Mouse (Mus musculus) liver, embryonic 16.5 days (tissue): ENCODE measurements at regions not wholly inside any gene's neighbourhood (a gene's known extent, or its start where the extent isn't known, plus 50 kb on each side); places are given as distances from the start of the nearest gene placed in this dataset.
A peak's percentile ranks its signal among the peaks of the same experiment; 100 is the strongest.

ENCODE experiments used
- ATAC-seq: fragments of 200-750 bp; cut with Nextera tagmentation; 2 replicates; pipeline ENCODE4 v1.8.0; 2017; ENCODE audit warnings: low read depth, mild to moderate bottlenecking, moderate number of reproducible peaks, moderate library complexity
- H3K27ac ChIP-seq: fragments of 300-500 bp; sonication (generic); 2 replicates; pipeline ENCODE4 v1.5.1; 2014; ENCODE audit warnings: mild to moderate bottlenecking, low read length
- H3K27me3 ChIP-seq: fragments of 300-500 bp; sonication (generic); 2 replicates; pipeline ENCODE4 v1.6.1; 2014; ENCODE audit warnings: low read depth, low read length, mixed read lengths; ENCODE audit not compliant: control insufficient read depth, insufficient read depth
- H3K36me3 ChIP-seq: fragments of 300-500 bp; sonication (generic); 2 replicates; pipeline ENCODE4 v1.6.1; 2014; ENCODE audit warnings: mild to moderate bottlenecking; ENCODE audit not compliant: control insufficient read depth, insufficient read depth
- H3K4me1 ChIP-seq: fragments of 300-500 bp; sonication (generic); 2 replicates; pipeline ENCODE4 v1.6.1; 2014; ENCODE audit warnings: low read depth, low read length, mixed read lengths; ENCODE audit not compliant: control insufficient read depth
- H3K4me2 ChIP-seq: fragments of 300-500 bp; sonication (generic); 2 replicates; pipeline ENCODE4 v1.6.1; 2014; ENCODE audit warnings: low read depth, low read length, mixed read lengths
- H3K4me3 ChIP-seq: fragments of 300-500 bp; sonication (generic); 2 replicates; pipeline ENCODE4 v1.5.1; 2014; ENCODE audit warnings: low read depth, mild to moderate bottlenecking, low read length
- H3K9ac ChIP-seq: fragments of 300-500 bp; sonication (generic); 2 replicates; pipeline ENCODE4 v1.6.1; 2014; ENCODE audit warnings: low read depth, low read length
- H3K9me3 ChIP-seq: fragments of 300-500 bp; sonication (generic); replicated peaks from 2 replicates; pipeline ENCODE4 v1.6.1; 2016; ENCODE audit warnings: low read length; ENCODE audit not compliant: control insufficient read depth
- WGBS: fragments of 180-500 bp; shearing (Covaris S2); extraction: QIAGEN DNeasy Blood & Tissue Kit; methylation state at CpG from one replicate; pipeline ENCODE4 v1.1.7; 2014; ENCODE audit not compliant: insufficient replicate concordance; 5-methylcytosine and 5-hydroxymethylcytosine counted together

- no peak overlapping the region for H3K4me2 ChIP-seq
- no peak overlapping the region for H3K4me3 ChIP-seq
- H3K9me3 ChIP-seq = no peaks in the 10 kb centered on the region
- H3K27me3 ChIP-seq = peaks cover 3% of the 10 kb centered on the region
- ATAC-seq = no peak
- no peak overlapping the region for H3K9ac ChIP-seq
- H3K27ac ChIP-seq = no peak overlapping the region
- WGBS = 25% methylated on average over 7 of the region's 7 CpGs
- H3K36me3 ChIP-seq = no peaks in the 10 kb centered on the region
- H3K4me1 ChIP-seq = no peaks in the 10 kb centered on the region; the same call in 1 of the 2 replicates
These were observed 303.7 kb upstream of the Arglu1 start for GRCm38 (mm10) chr8:8994008-8994407.

- Histone ChIP-seq H3K4me3 (no peak overlapping the region), H3K4me1 (no peaks in the 10 kb centered on the region; the same call in 1 of the 2 replicates), H3K9me3 (no peaks in the 10 kb centered on the region), H3K4me2 (no peak overlapping the region), H3K36me3 (no peaks in the 10 kb centered on the region), H3K27ac (no peak overlapping the region), H3K9ac (no peak overlapping the region), H3K27me3 (peaks cover 3% of the 10 kb centered on the region)
- 0 out of 2 replicates have a peak, but pooled peaks have one; percentile 30 for ATAC-seq
- 13% methylated on average over 11 of the region's 11 CpGs for WGBS
These were observed 302.2 kb upstream of the Arglu1 start for GRCm38 (mm10) chr8:8992461-8993032.

- ATAC-seq = no peak
- no peaks in the 10 kb centered on the region for H3K9me3 ChIP-seq
- 72% methylated on average over 8 of the region's 8 CpGs for WGBS
- H3K9ac ChIP-seq = no peak overlapping the region
- H3K36me3 ChIP-seq = no peaks in the 10 kb centered on the region
- H3K4me3 ChIP-seq = no peak overlapping the region
- H3K27ac ChIP-seq = no peak overlapping the region
- H3K27me3 ChIP-seq = peaks cover 3% of the 10 kb centered on the region
- no peak overlapping the region for H3K4me2 ChIP-seq
- H3K4me1 ChIP-seq = no peaks in the 10 kb centered on the region; the same call in 1 of the 2 replicates
These were observed 300.7 kb upstream of the Arglu1 start for GRCm38 (mm10) chr8:8991026-8991425.

GRCm38 (mm10) chr8:8986068-8986467 is 295.7 kb upstream of the Arglu1 start:
- no peak overlapping the region for H3K9ac ChIP-seq
- H3K4me1 ChIP-seq = no peaks in the 10 kb centered on the region
- 69% methylated on average over 9 of the region's 9 CpGs for WGBS
- H3K4me3 ChIP-seq = no peak overlapping the region
- H3K27ac ChIP-seq = no peak overlapping the region
- no peaks in the 10 kb centered on the region for H3K9me3 ChIP-seq
- H3K36me3 ChIP-seq = no peaks in the 10 kb centered on the region
- no peak overlapping the region for H3K4me2 ChIP-seq
- no peak for ATAC-seq
- H3K27me3 ChIP-seq = no peaks in the 10 kb centered on the region

- no peak overlapping the region for H3K4me3 ChIP-seq
- H3K27me3 ChIP-seq = no peaks in the 10 kb centered on the region
- no peak overlapping the region for H3K9ac ChIP-seq
- 51% methylated on average over 13 of the region's 13 CpGs for WGBS
- no peaks in the 10 kb centered on the region for H3K9me3 ChIP-seq
- H3K36me3 ChIP-seq = no peaks in the 10 kb centered on the region
- no peak for ATAC-seq
- no peak overlapping the region for H3K4me2 ChIP-seq
- no peaks in the 10 kb centered on the region for H3K4me1 ChIP-seq
- H3K27ac ChIP-seq = no peak overlapping the region
These were observed 295.1 kb upstream of the Arglu1 start for GRCm38 (mm10) chr8:8985395-8985794.

- 4% methylated on average over 11 of the region's 11 CpGs for WGBS
- no peaks in the 10 kb centered on the region for H3K36me3 ChIP-seq
- no peak for ATAC-seq
- no peaks in the 10 kb centered on the region for H3K27me3 ChIP-seq
- no peak overlapping the region for H3K27ac ChIP-seq
- H3K4me3 ChIP-seq = no peak overlapping the region
- H3K4me2 ChIP-seq = no peak overlapping the region
- H3K9me3 ChIP-seq = no peaks in the 10 kb centered on the region
- H3K4me1 ChIP-seq = no peaks in the 10 kb centered on the region
- no peak overlapping the region for H3K9ac ChIP-seq
These were observed 294.5 kb upstream of the Arglu1 start for GRCm38 (mm10) chr8:8984829-8985251.

GRCm38 (mm10) chr8:8984159-8984828 is 294.0 kb upstream of the Arglu1 start:
- Histone ChIP-seq H3K9me3 (no peaks in the 10 kb centered on the region), H3K27me3 (no peaks in the 10 kb centered on the region), H3K4me3 (no peak overlapping the region), H3K4me1 (no peaks in the 10 kb centered on the region), H3K27ac (no peak overlapping the region), H3K4me2 (no peak overlapping the region), H3K36me3 (no peaks in the 10 kb centered on the region), H3K9ac (no peak overlapping the region)
- no peak for ATAC-seq
- WGBS = 10% methylated on average over 13 of the region's 13 CpGs

GRCm38 (mm10) chr8:8983133-8983661 is 292.9 kb upstream of the Arglu1 start:
- Histone ChIP-seq H3K27me3 (no peaks in the 10 kb centered on the region), H3K4me3 (no peak overlapping the region), H3K36me3 (no peaks in the 10 kb centered on the region), H3K9ac (no peak overlapping the region), H3K4me2 (no peak overlapping the region), H3K27ac (no peak overlapping the region), H3K4me1 (no peaks in the 10 kb centered on the region), H3K9me3 (no peaks in the 10 kb centered on the region)
- WGBS = 21% methylated on average over 5 of the region's 5 CpGs
- ATAC-seq = no peak

GRCm38 (mm10) chr8:8978969-8979368 is 288.6 kb upstream of the Arglu1 start:
- Histone ChIP-seq H3K9me3 (no peaks in the 10 kb centered on the region), H3K4me2 (no peak overlapping the region), H3K4me3 (no peak overlapping the region), H3K27me3 (no peaks in the 10 kb centered on the region), H3K9ac (no peak overlapping the region), H3K36me3 (no peaks in the 10 kb centered on the region), H3K4me1 (no peaks in the 10 kb centered on the region), H3K27ac (no peak overlapping the region)
- ATAC-seq = no peak
- WGBS = 49% methylated on average over 1 of the region's 1 CpGs
